Mouse (Mus musculus): ENCODE measurements around the gene Clec16a. TPM values are rescaled to one million over a fixed set of nuclear protein-coding genes. Genes with fewer than 3 reads are reported as not detected.

The Clec16a gene
- 10 to 100 TPM; 37.4 to 46.9 TPM for total RNA-seq (2021)
- long read RNA-seq, experiment 1, partial matches to known transcripts: 7 of 20 reads
- long read RNA-seq, experiment 1, other reads (novel, unspliced or antisense): 11 of 20 reads
- long read RNA-seq, experiment 2, partial matches to known transcripts: 0 of 1 reads
- long read RNA-seq, experiment 2, other reads (novel, unspliced or antisense): 1 of 1 reads

GRCm38 (mm10) chr16:10544995-10545622 is at the start of gene Clec16a:
Gene Clec16a, plus strand, starts transcription at chr16:10545339.
- peak; percentile 96 to 97 for DNase-seq

- no peak for DNase-seq
Measured at GRCm38 (mm10) chr16:10495824-10496298, 49.3 kb upstream of the Clec16a start.

- peak; percentile 20 to 40 for DNase-seq
Measured at GRCm38 (mm10) chr16:10498096-10498602, 47.0 kb upstream of the Clec16a start.

GRCm38 (mm10) chr16:10499122-10499521 is 46.0 kb upstream of the Clec16a start:
- DNase-seq: no peak

- peak; percentile 56 to 72 for DNase-seq
Measured at GRCm38 (mm10) chr16:10501865-10502264, 43.3 kb upstream of the Clec16a start.

GRCm38 (mm10) chr16:10503058-10503457 is 42.1 kb upstream of the Clec16a start:
- DNase-seq: no peak

- DNase-seq: no peak
Measured at GRCm38 (mm10) chr16:10507445-10507844, 37.7 kb upstream of the Clec16a start.

- no peak for DNase-seq
Measured at GRCm38 (mm10) chr16:10508691-10509090, 36.4 kb upstream of the Clec16a start.

GRCm38 (mm10) chr16:10510477-10511133 is 34.5 kb upstream of the Clec16a start:
- DNase-seq: peak; percentile 43 to 61

GRCm38 (mm10) chr16:10511134-10511520 is 34.0 kb upstream of the Clec16a start:
- no peak for DNase-seq

GRCm38 (mm10) chr16:10515953-10516572 is 29.1 kb upstream of the Clec16a start:
- DNase-seq: no peak

- DNase-seq: peak in 1 of 2 experiments; percentile 27
Measured at GRCm38 (mm10) chr16:10518030-10518429, 27.1 kb upstream of the Clec16a start.

- peak; percentile 67 to 80 for DNase-seq
Measured at GRCm38 (mm10) chr16:10520908-10521614, 24.1 kb upstream of the Clec16a start.

GRCm38 (mm10) chr16:10522811-10523210 is 22.3 kb upstream of the Clec16a start:
- DNase-seq: peak; percentile 77

- DNase-seq: no peak
Measured at GRCm38 (mm10) chr16:10523650-10524049, 21.5 kb upstream of the Clec16a start.

GRCm38 (mm10) chr16:10524866-10525609 is 20.1 kb upstream of the Clec16a start:
- DNase-seq: no peak

GRCm38 (mm10) chr16:10525610-10525980 is 19.5 kb upstream of the Clec16a start:
- no peak for DNase-seq

- DNase-seq: no peak
Measured at GRCm38 (mm10) chr16:10527046-10527644, 18.0 kb upstream of the Clec16a start.

- DNase-seq: no peak
Measured at GRCm38 (mm10) chr16:10528382-10528781, 16.8 kb upstream of the Clec16a start.

- no peak for DNase-seq
Measured at GRCm38 (mm10) chr16:10530179-10530578, 15.0 kb upstream of the Clec16a start.

- no peak for DNase-seq
Measured at GRCm38 (mm10) chr16:10533781-10534180, 11.4 kb upstream of the Clec16a start.
